Mouse (Mus musculus) heart, embryonic 12.5 days (tissue): ENCODE measurements around the gene Alyref2. TPM values are rescaled to one million over a fixed set of nuclear protein-coding genes. Genes with fewer than 3 reads are reported as not detected.

Source experiments
- ATAC-seq: fragments of 200-750 bp; cut with Nextera tagmentation; 2 replicates; pipeline ENCODE4 v1.8.0; 2017; ENCODE audit warnings: moderate TSS enrichment, moderate library complexity; ENCODE audit not compliant: insufficient number of reproducible peaks, low FRiP score
- H3K27ac ChIP-seq: fragments of 300-500 bp; sonication (generic); 2 replicates; pipeline ENCODE4 v1.5.1; 2016; ENCODE audit warnings: mild to moderate bottlenecking, moderate library complexity; ENCODE audit not compliant: poor library complexity, severe bottlenecking
- H3K27me3 ChIP-seq: fragments of 300-500 bp; sonication (generic); replicated peaks from 2 replicates; pipeline ENCODE4 v1.6.1; 2016; ENCODE audit warnings: mild to moderate bottlenecking, moderate library complexity
- H3K36me3 ChIP-seq: fragments of 300-500 bp; sonication (generic); 2 replicates; pipeline ENCODE4 v1.6.1; 2016; ENCODE audit warnings: mild to moderate bottlenecking, moderate library complexity
- H3K4me1 ChIP-seq: fragments of 300-500 bp; sonication (generic); replicated peaks from 2 replicates; pipeline ENCODE4 v1.6.1; 2016; ENCODE audit warnings: mild to moderate bottlenecking
- H3K4me2 ChIP-seq: fragments of 300-500 bp; sonication (generic); 2 replicates; pipeline ENCODE4 v1.6.1; 2016; ENCODE audit warnings: mild to moderate bottlenecking, moderate library complexity
- H3K4me3 ChIP-seq: fragments of 300-500 bp; sonication (generic); 2 replicates; pipeline ENCODE4 v1.5.1; 2016; ENCODE audit warnings: mild to moderate bottlenecking
- H3K9ac ChIP-seq: fragments of 300-500 bp; sonication (generic); 2 replicates; pipeline ENCODE4 v1.6.1; 2016; ENCODE audit warnings: mild to moderate bottlenecking, moderate library complexity
- H3K9me3 ChIP-seq: fragments of 300-500 bp; sonication (generic); replicated peaks from 2 replicates; pipeline ENCODE4 v1.6.1; 2016; ENCODE audit warnings: mild to moderate bottlenecking, moderate library complexity
- WGBS: fragments of 180-500 bp; shearing (Covaris S2); methylation state at CpG from one replicate; pipeline ENCODE4 v1.1.7; 2016; 5-methylcytosine and 5-hydroxymethylcytosine counted together
- polyA plus RNA-seq: library from polyadenylated mRNA; unstranded; fragments of >200 nt; fragmentation: Nextera tagmentation; extraction: Ambion mirVana; gene quantifications from 2 replicates; pipeline ENCODE4 v1.2.1, GENCODE M21; 2016

Alyref2 gene
- polyA plus RNA-seq, 1 experiment from 2014 or later: 13.3 TPM

GRCm38 (mm10) chr1:171501636-171502080 is 1.6 kb upstream of the Alyref2 start:
- no peak for ATAC-seq
- WGBS: 5% methylated on average over 5 of the region's 5 CpGs
- H3K36me3 ChIP-seq: no peaks in the 10 kb centered on the region; the same call in 1 of the 2 replicates
- H3K27me3 ChIP-seq: no peaks in the 10 kb centered on the region
- peaks cover 14% of the 10 kb centered on the region for H3K9me3 ChIP-seq
- H3K4me1 ChIP-seq: peaks cover 9% of the 10 kb centered on the region; the same call in 1 of the 2 replicates
- H3K4me3 ChIP-seq: peak overlapping the region; percentile 29
- peak overlapping the region; percentile 61 for H3K4me2 ChIP-seq
- no peak overlapping the region; the same call in 1 of the 2 replicates for H3K9ac ChIP-seq
- peak overlapping the region; percentile 67 for H3K27ac ChIP-seq

- peak; percentile 80 for ATAC-seq
- under 1% methylated on average over 14 of the region's 14 CpGs for WGBS
- peak overlapping the region; percentile 68 for H3K4me2 ChIP-seq
- peaks cover 10% of the 10 kb centered on the region for H3K9me3 ChIP-seq
- H3K27me3 ChIP-seq: no peaks in the 10 kb centered on the region
- H3K9ac ChIP-seq: no peak overlapping the region
- no peak overlapping the region for H3K4me3 ChIP-seq
- no peaks in the 10 kb centered on the region; the same call in 1 of the 2 replicates for H3K36me3 ChIP-seq
- peak overlapping the region; percentile 82 for H3K27ac ChIP-seq
- peaks cover 9% of the 10 kb centered on the region; the same call in 1 of the 2 replicates for H3K4me1 ChIP-seq
Measured at GRCm38 (mm10) chr1:171502388-171503249, 659 bp upstream of the Alyref2 start.

GRCm38 (mm10) chr1:171503592-171504291 is 464 bp downstream of the Alyref2 start:
- H3K36me3 ChIP-seq: no peaks in the 10 kb centered on the region; the same call in 1 of the 2 replicates
- no peaks in the 10 kb centered on the region for H3K27me3 ChIP-seq
- peak overlapping the region; percentile 97 for H3K27ac ChIP-seq
- peak overlapping the region; percentile 65 for H3K4me3 ChIP-seq
- H3K9me3 ChIP-seq: peaks cover 10% of the 10 kb centered on the region
- WGBS: under 1% methylated on average over 53 of the region's 53 CpGs
- peak overlapping the region; percentile 68 for H3K4me2 ChIP-seq
- peak; percentile 69 for ATAC-seq
- H3K4me1 ChIP-seq: peaks cover 9% of the 10 kb centered on the region; the same call in 1 of the 2 replicates
- H3K9ac ChIP-seq: peak overlapping the region; percentile 73

GRCm38 (mm10) chr1:171504586-171504985 is 1.3 kb downstream of the Alyref2 start:
- no peaks in the 10 kb centered on the region; the same call in 1 of the 2 replicates for H3K36me3 ChIP-seq
- no peaks in the 10 kb centered on the region for H3K27me3 ChIP-seq
- H3K9me3 ChIP-seq: peaks cover 12% of the 10 kb centered on the region
- H3K4me2 ChIP-seq: peak overlapping the region; percentile 60
- 74% methylated on average over 4 of the region's 4 CpGs for WGBS
- no peak overlapping the region for H3K27ac ChIP-seq
- peak overlapping the region; percentile 25 for H3K4me3 ChIP-seq
- H3K9ac ChIP-seq: 0 out of 2 replicates have a peak overlapping the region, but pooled peaks have one; percentile 21
- peaks cover 9% of the 10 kb centered on the region; the same call in 1 of the 2 replicates for H3K4me1 ChIP-seq
- ATAC-seq: no peak

GRCm38 (mm10) chr1:171513234-171513633 is 10.0 kb downstream of the Alyref2 start:
- Histone ChIP-seq H3K27ac (no peak overlapping the region), H3K4me3 (no peak overlapping the region), H3K9me3 (peaks cover 6% of the 10 kb centered on the region; the same call in 1 of the 2 replicates), H3K27me3 (no peaks in the 10 kb centered on the region), H3K9ac (no peak overlapping the region), H3K4me2 (no peak overlapping the region), H3K36me3 (no peaks in the 10 kb centered on the region), H3K4me1 (no peaks in the 10 kb centered on the region)
- 84% methylated on average over 2 of the region's 2 CpGs for whole genome bisulfite sequencing
- no peak for ATAC-seq

- ATAC-seq: no peak
- no peaks in the 10 kb centered on the region for H3K36me3 ChIP-seq
- no peak overlapping the region for H3K4me3 ChIP-seq
- H3K27ac ChIP-seq: no peak overlapping the region
- no peak overlapping the region for H3K9ac ChIP-seq
- H3K4me2 ChIP-seq: no peak overlapping the region
- H3K27me3 ChIP-seq: no peaks in the 10 kb centered on the region
- WGBS: 87% methylated on average over 1 of the region's 1 CpGs
- H3K4me1 ChIP-seq: no peaks in the 10 kb centered on the region
- peaks cover 6% of the 10 kb centered on the region; the same call in 1 of the 2 replicates for H3K9me3 ChIP-seq
Measured at GRCm38 (mm10) chr1:171513760-171514159, 10.5 kb downstream of the Alyref2 start.

- Histone ChIP-seq H3K4me1 (no peaks in the 10 kb centered on the region), H3K4me3 (no peak overlapping the region), H3K27ac (no peak overlapping the region), H3K4me2 (no peak overlapping the region), H3K9me3 (peaks cover 3% of the 10 kb centered on the region; the same call in 1 of the 2 replicates), H3K9ac (no peak overlapping the region), H3K36me3 (no peaks in the 10 kb centered on the region), H3K27me3 (no peaks in the 10 kb centered on the region)
- ATAC-seq: no peak
- WGBS: 13% methylated on average over 1 of the region's 1 CpGs
Measured at GRCm38 (mm10) chr1:171515039-171515438, 11.8 kb downstream of the Alyref2 start.

GRCm38 (mm10) chr1:171515557-171515956 is 12.3 kb downstream of the Alyref2 start:
- no peak for ATAC-seq
- Histone ChIP-seq H3K4me3 (no peak overlapping the region), H3K4me1 (no peaks in the 10 kb centered on the region), H3K27me3 (no peaks in the 10 kb centered on the region), H3K9ac (no peak overlapping the region), H3K9me3 (no peaks in the 10 kb centered on the region), H3K27ac (no peak overlapping the region), H3K36me3 (no peaks in the 10 kb centered on the region), H3K4me2 (no peak overlapping the region)
- WGBS: 83% methylated on average over 4 of the region's 4 CpGs

- Histone ChIP-seq H3K4me2 (no peak overlapping the region), H3K9ac (no peak overlapping the region), H3K36me3 (no peaks in the 10 kb centered on the region), H3K4me1 (no peaks in the 10 kb centered on the region), H3K27ac (no peak overlapping the region), H3K27me3 (no peaks in the 10 kb centered on the region), H3K4me3 (no peak overlapping the region), H3K9me3 (no peaks in the 10 kb centered on the region)
- WGBS: 83% methylated on average over 4 of the region's 4 CpGs
- no peak for ATAC-seq
Measured at GRCm38 (mm10) chr1:171531367-171531766, 28.1 kb downstream of the Alyref2 start.

GRCm38 (mm10) chr1:171532830-171533229 is 29.6 kb downstream of the Alyref2 start:
- no peaks in the 10 kb centered on the region for H3K4me1 ChIP-seq
- H3K4me2 ChIP-seq: no peak overlapping the region
- H3K4me3 ChIP-seq: no peak overlapping the region
- H3K27me3 ChIP-seq: no peaks in the 10 kb centered on the region
- no peaks in the 10 kb centered on the region for H3K9me3 ChIP-seq
- H3K36me3 ChIP-seq: no peaks in the 10 kb centered on the region
- ATAC-seq: no peak
- H3K27ac ChIP-seq: no peak overlapping the region
- H3K9ac ChIP-seq: no peak overlapping the region
- WGBS: 64% methylated on average over 2 of the region's 2 CpGs

GRCm38 (mm10) chr1:171534557-171534956 is 31.3 kb downstream of the Alyref2 start:
- Histone ChIP-seq H3K27ac (no peak overlapping the region), H3K4me2 (no peak overlapping the region), H3K36me3 (no peaks in the 10 kb centered on the region), H3K4me3 (no peak overlapping the region), H3K4me1 (no peaks in the 10 kb centered on the region), H3K27me3 (no peaks in the 10 kb centered on the region), H3K9me3 (no peaks in the 10 kb centered on the region), H3K9ac (no peak overlapping the region)
- ATAC-seq: no peak
